Mouse (Mus musculus) C2C12 (cell line): ENCODE results near the gene Kansl1l.

ENCODE experiments used
- CTCF ChIP-seq: IDR thresholded peaks from one replicate; pipeline ENCODE4 v1.5.1; 2011; ENCODE audit not compliant: control insufficient read depth, insufficient read depth, insufficient read length
- USF1 ChIP-seq: IDR thresholded peaks from one replicate; pipeline ENCODE4 v1.6.1; 2011; ENCODE audit warnings: low read depth, mild to moderate bottlenecking, control low read depth, moderate library complexity

DNA sequence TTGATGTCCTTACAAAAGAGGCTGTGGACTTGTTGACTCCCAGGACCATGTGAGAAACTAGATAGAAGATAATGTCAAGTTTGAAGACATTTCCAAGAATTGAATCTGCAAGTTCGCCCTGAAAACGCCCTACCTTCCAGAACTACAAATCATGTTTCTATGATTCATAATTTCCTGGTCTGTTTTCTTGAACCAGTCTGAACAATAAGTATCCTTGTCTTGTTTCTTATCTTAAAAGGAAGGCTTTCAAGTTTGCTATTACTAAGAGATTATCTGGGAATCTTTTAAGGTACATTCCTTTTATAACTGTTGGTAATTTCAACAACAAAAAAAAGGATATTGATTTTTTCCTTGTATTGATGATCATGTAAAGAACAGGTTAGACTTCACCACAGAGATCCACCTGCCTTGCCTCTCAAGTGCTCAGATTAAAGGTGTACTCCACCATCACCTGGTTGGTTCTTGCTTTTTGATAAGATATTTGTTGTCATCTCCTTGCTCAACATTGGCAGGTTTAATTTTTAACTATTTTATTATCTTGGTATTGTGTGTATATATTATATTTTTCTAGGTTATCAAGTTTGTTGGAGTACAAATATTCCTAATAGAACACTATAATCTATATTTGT is 24.4 kb downstream of the Kansl1l start:
- TF ChIP-seq CTCF (no peak), USF1 (no peak)
